Mouse (Mus musculus): ENCODE measurements at regions not wholly inside any gene's neighbourhood (a gene's known extent, or its start where the extent isn't known, plus 50 kb on each side); places are given as distances from the start of the nearest gene placed in this dataset.

DNA sequence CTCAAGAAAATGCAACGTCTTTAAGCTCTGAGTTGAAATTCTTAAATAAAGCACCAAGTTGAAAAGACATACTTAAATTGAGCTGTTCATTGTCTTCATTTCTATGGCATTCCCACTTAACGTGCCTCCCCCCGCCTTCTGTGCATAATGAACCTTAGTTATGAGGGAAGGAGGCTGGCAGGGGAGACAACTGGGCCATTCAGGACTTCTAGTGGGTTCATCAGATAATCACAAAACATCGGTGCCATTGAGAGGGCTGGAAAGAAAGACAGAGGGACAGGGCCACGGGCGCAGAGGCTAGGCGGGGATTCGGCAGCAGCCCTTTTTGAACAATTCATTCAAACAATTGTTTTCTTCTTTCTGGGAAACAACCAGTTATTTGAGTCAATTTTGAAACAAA lies 89.6 kb upstream of the Dyrk2 start:
- no peaks in the 10 kb centered on the region for H3K9me3 ChIP-seq (replicated peaks; ENCODE audit: insufficient read depth, low read length)
- DNase-seq (ENCODE audit: low read depth, low spot score): no peak
- H3K36me3 ChIP-seq (ENCODE audit: control insufficient read depth in 1 of 2, insufficient read depth in 2 of 2, low read length in 2 of 2): no peaks in the 10 kb centered on the region
- no peaks in the 10 kb centered on the region for H3K79me2 ChIP-seq (ENCODE audit: control insufficient read depth, insufficient read depth, low read length, poor library complexity)
- no peak overlapping the region for H3K4me3 ChIP-seq (ENCODE audit: control insufficient read depth in 1 of 2, insufficient read depth in 1 of 2, low read depth in 2 of 2, low read length in 2 of 2)
- H3K27me3 ChIP-seq (ENCODE audit: control insufficient read depth in 1 of 2, insufficient read depth in 2 of 2, low read length in 2 of 2): no peaks in the 10 kb centered on the region
- no peak for TF ChIP-seq ELF1 (IDR thresholded peaks at IDR 0.05; ENCODE audit: low read depth, low read length)
- no peak for TF ChIP-seq POLR2AphosphoS5 (IDR thresholded peaks at IDR 0.05; ENCODE audit: borderline replicate concordance, low read depth, low read length)
- TF ChIP-seq MEF2A (IDR thresholded peaks at IDR 0.05; ENCODE audit: extremely low read depth, insufficient replicate concordance, low read depth, low read length, poor library complexity, severe bottlenecking): no peak
- no peak for TF ChIP-seq TCF12 (IDR thresholded peaks at IDR 0.05; ENCODE audit: low read depth, low read length)
- no peaks in the 10 kb centered on the region for H3K4me1 ChIP-seq (ENCODE audit: control insufficient read depth in 1 of 2, insufficient read depth in 2 of 2, low read length in 2 of 2)
- H3K27ac ChIP-seq (ENCODE audit: control insufficient read depth, low read depth, low read length): no peak overlapping the region
- no peak overlapping the region for H3K9ac ChIP-seq (ENCODE audit: control insufficient read depth, low read depth, low read length, poor library complexity, severe bottlenecking)

DNA sequence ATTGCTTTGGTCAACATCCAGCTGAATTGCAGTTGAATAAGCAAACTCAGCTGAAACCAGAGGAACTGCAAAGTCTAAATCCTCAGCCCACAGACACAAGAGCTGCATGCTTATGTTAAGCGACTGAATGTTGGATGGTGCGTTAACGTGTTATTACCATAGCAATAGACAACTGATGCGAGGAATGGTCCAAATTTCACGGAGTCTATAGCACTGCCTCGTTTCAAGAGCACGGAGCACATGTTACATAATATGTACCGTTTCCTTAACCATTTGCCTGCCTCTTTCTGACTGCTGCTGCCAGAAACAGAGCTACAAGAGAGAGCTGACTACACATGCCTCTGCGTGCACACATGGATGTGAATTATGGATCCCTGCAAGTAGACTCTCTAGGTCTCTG lies 86.3 kb upstream of the Dyrk2 start:
- H3K4me3 ChIP-seq (ENCODE audit: control insufficient read depth in 1 of 2, insufficient read depth in 1 of 2, low read depth in 2 of 2, low read length in 2 of 2): no peak overlapping the region
- no peaks in the 10 kb centered on the region for H3K27me3 ChIP-seq (ENCODE audit: control insufficient read depth in 1 of 2, insufficient read depth in 2 of 2, low read length in 2 of 2)
- no peaks in the 10 kb centered on the region for H3K9me3 ChIP-seq (replicated peaks; ENCODE audit: insufficient read depth, low read length)
- no peaks in the 10 kb centered on the region for H3K79me2 ChIP-seq (ENCODE audit: control insufficient read depth, insufficient read depth, low read length, poor library complexity)
- no peak for DNase-seq (ENCODE audit: low read depth, low spot score)
- H3K4me1 ChIP-seq (ENCODE audit: control insufficient read depth in 1 of 2, insufficient read depth in 2 of 2, low read length in 2 of 2): no peaks in the 10 kb centered on the region
- no peak overlapping the region for H3K9ac ChIP-seq (ENCODE audit: control insufficient read depth, low read depth, low read length, poor library complexity, severe bottlenecking)
- H3K36me3 ChIP-seq (ENCODE audit: control insufficient read depth in 1 of 2, insufficient read depth in 2 of 2, low read length in 2 of 2): no peaks in the 10 kb centered on the region
- no peak for TF ChIP-seq NRF1 (IDR thresholded peaks at IDR 0.05; ENCODE audit: insufficient read depth, low read depth, low read length, poor library complexity, severe bottlenecking)
- no peak for TF ChIP-seq TCF12 (IDR thresholded peaks at IDR 0.05; ENCODE audit: low read depth, low read length)
- TF ChIP-seq NELFE (IDR thresholded peaks at IDR 0.05; ENCODE audit: low read depth, low read length): no peak
- TF ChIP-seq CHD1 (IDR thresholded peaks at IDR 0.05; ENCODE audit: low read depth, low read length): no peak
- TF ChIP-seq ETS1 (IDR thresholded peaks at IDR 0.05; ENCODE audit: low read depth, low read length): no peak
- no peak for TF ChIP-seq KAT2A (conservative IDR thresholded peaks at IDR 0.05; ENCODE audit: low read depth, low read length)
- no peak for TF ChIP-seq ZKSCAN1 (IDR thresholded peaks at IDR 0.05; ENCODE audit: low read depth, low read length)
- TF ChIP-seq EP300 (IDR thresholded peaks at IDR 0.05; ENCODE audit: low read depth in 1 of 2, low read length in 2 of 2): no peak
- H3K27ac ChIP-seq (ENCODE audit: control insufficient read depth, low read depth, low read length): no peak overlapping the region

DNA sequence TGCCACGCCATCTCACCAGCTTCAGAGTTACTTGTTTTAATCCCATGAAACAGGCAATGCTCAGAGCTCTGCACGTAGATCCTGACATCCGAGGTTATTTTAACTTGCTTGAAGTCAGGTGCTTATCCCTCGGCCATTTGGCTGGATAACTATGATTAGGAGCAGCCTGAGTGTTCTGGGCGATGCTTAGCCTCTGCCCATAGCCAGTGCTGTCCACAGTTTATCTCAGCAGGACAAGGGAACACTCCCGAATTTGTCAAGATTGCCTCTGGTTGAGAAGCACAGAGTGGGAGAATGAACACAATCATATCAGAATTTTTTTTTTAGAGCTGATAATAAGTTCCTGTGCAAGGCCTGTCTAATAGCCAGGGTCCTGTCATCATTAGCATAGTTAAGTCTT lies 83.4 kb upstream of the Dyrk2 start:
- Histone ChIP-seq H3K4me1 (ENCODE audit: control insufficient read depth in 1 of 2, insufficient read depth in 2 of 2, low read length in 2 of 2) (no peaks in the 10 kb centered on the region), H3K4me3 (ENCODE audit: control insufficient read depth in 1 of 2, insufficient read depth in 1 of 2, low read depth in 2 of 2, low read length in 2 of 2) (no peak overlapping the region), H3K36me3 (ENCODE audit: control insufficient read depth in 1 of 2, insufficient read depth in 2 of 2, low read length in 2 of 2) (no peaks in the 10 kb centered on the region), H3K27me3 (ENCODE audit: control insufficient read depth in 1 of 2, insufficient read depth in 2 of 2, low read length in 2 of 2) (no peaks in the 10 kb centered on the region), H3K27ac (ENCODE audit: control insufficient read depth, low read depth, low read length) (no peak overlapping the region), H3K9ac (ENCODE audit: control insufficient read depth, low read depth, low read length, poor library complexity, severe bottlenecking) (no peak overlapping the region), H3K9me3 (replicated peaks; ENCODE audit: insufficient read depth, low read length) (no peaks in the 10 kb centered on the region), H3K79me2 (ENCODE audit: control insufficient read depth, insufficient read depth, low read length, poor library complexity) (no peaks in the 10 kb centered on the region)
- no peak for DNase-seq (ENCODE audit: low read depth, low spot score)
- TF ChIP-seq ELF1 (IDR thresholded peaks at IDR 0.05; ENCODE audit: low read depth, low read length) (no peak), POLR2AphosphoS5 (IDR thresholded peaks at IDR 0.05; ENCODE audit: borderline replicate concordance, low read depth, low read length) (no peak), NELFE (IDR thresholded peaks at IDR 0.05; ENCODE audit: low read depth, low read length) (no peak), MAZ (IDR thresholded peaks at IDR 0.05; ENCODE audit: low read depth, low read length) (no peak), TAL1 (IDR thresholded peaks at IDR 0.05; ENCODE audit: low read length) (no peak), BHLHE40 (IDR thresholded peaks at IDR 0.05; ENCODE audit: borderline replicate concordance, low read depth, low read length) (no peak)
